Mouse (Mus musculus) urinary bladder, postnatal 25 days (tissue): ENCODE measurements at regions not wholly inside any gene's neighbourhood (a gene's known extent, or its start where the extent isn't known, plus 50 kb on each side); places are given as distances from the start of the nearest gene placed in this dataset.
A peak's percentile ranks its signal among the peaks of the same experiment; 100 is the strongest.

ENCODE experiments used
- DNase-seq: peaks from one replicate; pipeline ENCODE4 v3.0.0; 2022; ENCODE audit warnings: low spot score

DNA sequence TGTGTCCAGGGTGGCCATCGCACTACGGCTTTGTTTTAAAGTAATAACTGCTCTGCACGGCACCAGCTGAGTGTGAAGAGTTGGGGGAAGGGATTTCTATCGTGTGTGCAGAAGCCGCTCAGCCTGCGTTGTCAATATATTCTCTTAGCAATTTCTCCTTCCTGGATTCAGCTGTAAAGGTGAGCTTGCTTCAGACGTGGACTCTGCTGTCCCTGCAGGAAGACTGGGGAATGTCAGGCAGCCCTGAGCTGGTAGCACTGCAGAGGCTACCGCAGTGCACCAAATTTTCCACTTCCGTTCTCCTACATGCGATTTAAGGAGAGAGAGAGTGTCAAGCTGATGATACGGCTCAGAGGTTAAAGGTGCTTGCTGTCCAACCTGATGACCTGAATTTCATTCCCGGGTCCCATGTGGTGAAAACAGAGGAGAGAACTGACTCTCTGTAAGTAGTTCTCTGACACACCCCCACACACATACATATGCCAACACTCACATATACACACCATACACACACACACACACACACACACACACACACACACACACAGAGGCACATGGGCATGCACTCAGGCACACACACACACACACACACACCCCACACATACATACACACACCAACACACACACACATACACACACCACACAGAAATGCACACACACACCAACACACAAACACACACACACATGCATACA, 59.9 kb upstream of the Prelid3b start:
- peak; percentile 9 for DNase-seq

DNA sequence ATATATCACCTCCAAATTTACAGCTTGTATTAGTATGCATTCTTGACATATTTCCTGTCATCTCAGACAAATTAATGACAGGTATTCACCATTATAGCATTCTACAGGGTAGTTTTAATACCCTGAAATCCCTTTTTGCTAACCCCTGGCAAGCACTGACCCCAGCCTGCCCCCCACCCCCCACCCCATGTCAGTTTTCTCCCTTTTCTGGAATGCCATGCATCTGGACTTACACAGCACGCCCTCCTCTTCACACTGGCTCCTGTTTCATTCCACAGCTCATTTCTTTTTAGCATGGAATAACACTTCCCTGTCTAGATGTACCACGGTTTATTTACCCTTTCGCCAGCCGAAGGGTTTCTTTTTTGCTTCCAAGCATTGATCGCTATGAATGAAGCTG, 67.8 kb upstream of the Prelid3b start:
- DNase-seq, result no peak

DNA sequence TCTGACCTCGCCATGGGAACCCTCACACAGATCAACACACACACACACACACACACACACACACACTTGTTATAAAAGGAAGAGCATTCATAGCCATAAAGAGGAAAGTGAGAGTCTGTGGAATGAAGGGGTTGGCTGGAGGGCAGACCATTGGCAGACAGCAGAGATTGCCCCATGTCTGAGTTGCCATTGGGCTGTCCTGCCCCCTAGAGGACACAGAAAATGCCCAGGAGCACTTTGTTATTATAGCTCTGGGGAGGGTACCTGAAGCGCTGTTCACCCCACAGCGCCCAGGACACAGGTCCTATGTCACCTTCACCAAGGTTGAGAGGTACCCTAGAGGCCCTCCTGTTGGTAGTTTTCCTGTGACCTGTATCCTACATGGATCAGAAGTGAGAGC, 74.3 kb upstream of the Prelid3b start:
- DNase-seq, result no peak

DNA sequence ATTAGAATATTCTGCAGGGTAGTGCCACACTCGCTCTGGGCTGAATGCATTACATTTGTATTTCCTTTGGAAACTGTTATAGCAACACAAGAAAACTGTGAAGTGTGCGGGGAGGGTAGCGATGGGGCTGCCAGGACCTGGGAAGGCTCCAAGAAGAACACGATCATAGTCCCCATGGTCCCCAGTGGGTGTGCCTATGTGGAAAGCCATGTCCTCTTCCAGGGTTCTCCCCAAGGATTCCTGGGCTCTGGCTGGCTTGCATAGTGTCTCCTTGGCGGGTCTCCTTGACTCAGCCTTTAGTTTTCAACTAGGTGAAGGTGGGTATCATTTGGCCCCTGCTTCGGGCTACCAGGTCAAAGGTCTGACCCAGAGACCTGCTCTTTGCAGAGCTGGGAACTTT, 74.8 kb upstream of the Prelid3b start:
- DNase-seq, result no peak

DNA sequence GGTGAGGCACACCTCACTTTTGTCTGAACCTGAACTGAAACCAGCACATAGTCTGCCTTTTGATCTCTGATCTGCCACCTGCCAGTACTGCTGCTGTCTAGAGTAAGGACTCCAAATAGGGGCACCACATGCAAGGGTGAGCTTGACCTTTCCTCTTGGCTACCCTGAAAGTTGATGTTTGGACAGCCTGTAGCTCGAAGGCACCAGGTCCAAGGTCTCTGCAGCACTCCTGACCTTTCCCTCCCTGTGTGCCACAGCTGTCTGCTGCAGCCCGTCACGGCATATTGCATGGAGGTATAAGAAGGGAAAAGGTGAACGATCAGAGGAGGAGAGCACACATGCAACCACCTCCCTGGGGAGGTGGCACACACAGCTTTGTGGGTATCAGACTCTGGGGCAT, 75.9 kb upstream of the Prelid3b start:
- no peak for DNase-seq

DNA sequence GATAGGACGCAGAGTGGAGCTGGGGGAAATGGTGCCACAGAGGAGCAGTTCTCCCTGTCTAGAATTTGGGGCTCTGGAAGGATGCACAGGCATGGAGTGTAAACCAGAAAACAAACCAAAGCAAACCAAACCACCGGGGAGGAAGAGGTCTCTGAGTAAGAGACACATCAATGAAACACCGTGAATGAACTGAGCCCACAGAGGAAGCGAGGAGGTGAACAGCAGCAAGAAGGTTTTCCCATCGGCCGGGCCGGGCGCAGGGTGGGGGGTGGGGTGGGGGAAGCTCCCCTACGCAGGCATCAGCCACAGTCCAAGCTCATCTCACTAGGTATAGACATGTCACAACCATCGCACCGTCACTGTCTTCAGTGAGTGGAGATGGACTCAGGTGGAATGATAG, 82.9 kb upstream of the Prelid3b start:
- no peak for DNase-seq

DNA sequence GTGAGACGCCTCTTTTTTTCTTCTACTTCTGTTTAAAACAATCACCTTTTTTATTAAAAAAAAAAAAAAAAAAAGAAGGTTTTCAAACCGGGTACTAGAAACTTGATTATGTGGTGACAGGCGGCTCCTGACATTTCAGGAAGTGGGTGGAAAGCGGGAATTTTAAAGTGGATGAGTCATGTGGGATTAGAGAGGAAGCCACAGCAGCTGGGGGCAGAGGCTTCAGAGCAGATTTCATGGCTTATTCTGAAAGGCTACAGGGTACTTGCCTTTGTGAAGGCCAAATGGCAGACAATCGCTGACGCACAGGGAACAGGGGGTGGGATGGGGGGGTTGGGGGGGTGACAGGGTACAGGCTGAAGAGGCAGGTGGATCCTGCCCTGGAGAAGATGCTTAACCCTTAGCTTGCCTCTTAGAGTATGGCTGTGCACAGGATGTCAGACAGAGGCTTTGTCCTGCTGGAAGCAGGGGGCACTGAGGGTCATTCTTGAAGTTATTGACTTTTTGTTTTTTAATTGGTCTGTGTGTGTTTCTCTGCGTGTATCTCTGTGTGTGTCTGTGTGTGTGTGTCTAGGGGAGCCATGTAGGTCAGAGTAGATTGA, 81.4 kb upstream of the Zfp831 start:
- no peak for DNase-seq

DNA sequence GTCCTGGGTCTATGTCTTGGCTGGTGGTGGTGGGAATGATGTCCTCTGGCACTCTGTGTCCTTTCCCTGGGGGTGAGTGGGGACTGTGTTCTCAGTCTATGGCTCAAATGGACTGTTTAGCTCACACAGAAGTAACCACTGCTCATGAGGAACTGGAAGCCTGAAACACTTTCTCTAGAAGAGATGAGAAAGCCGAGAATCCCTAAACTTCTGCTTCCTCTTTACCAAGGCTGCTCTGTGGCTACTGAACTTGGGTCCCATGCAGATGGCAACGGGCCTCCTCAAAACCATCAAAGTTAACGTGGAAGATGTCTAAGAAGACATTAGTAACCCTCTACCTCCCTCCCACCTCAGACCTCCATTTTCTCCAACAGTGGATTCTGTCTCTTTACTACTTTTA, 79.4 kb upstream of the Zfp831 start:
- DNase-seq, result no peak

DNA sequence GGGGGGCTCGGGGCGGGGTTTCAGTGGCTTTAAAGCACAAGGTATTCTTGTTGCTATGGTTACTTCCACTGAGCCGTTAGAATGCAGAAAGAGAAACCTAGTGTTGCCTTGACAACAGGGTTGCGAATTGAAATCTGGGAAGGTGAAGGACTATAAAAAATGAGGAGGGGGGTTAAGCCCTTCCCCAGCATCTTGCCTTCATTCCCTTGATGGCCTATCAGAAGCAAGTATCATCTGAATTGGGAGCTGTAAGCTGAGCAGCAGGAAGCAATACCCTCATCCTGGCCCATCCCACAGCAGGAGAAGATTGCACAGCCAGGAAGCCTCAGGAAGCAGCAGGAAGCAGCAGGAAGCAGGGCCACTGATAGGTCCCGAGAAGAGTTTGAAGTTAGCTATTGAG, 78.5 kb upstream of the Zfp831 start:
- no peak for DNase-seq

DNA sequence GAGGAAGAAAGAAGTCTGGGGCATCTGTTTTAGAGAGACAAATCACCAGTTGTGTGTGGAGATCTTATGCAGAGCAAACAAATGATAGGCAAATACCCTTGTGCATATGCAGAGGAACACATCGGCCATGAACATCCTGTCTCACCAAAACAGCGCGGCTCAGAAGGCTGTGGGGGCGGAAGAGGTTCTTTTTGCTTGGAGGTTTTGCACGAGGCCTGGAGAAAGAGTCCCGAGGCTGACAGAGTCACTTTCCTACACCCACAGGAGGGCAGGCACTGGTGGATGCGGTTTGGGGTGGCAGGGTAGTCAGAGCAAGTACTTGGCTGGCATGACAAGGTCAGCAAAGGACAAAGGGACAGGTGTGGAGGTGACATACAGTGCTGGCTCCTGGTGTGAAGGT, 77.4 kb upstream of the Zfp831 start:
- no peak for DNase-seq

DNA sequence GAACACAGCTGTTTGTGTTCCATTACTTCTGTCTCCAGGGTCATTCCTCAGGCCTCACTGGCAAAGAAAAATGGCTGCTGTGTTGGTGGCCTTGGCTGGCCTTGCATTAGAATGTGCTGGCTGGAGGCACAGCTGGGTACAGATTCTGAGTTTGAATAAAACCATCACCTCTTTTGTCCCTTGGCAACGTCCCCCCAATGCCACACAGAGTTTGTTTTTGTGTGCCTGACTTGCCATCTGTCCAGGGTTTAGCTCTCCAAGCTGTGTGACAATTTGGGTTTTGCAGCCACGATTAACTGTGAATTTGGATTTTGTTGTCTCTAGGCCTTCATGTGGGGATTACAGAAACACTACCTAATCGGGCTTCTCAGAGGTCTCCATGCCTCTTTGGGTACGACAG, 76.6 kb upstream of the Zfp831 start:
- no peak for DNase-seq

DNA sequence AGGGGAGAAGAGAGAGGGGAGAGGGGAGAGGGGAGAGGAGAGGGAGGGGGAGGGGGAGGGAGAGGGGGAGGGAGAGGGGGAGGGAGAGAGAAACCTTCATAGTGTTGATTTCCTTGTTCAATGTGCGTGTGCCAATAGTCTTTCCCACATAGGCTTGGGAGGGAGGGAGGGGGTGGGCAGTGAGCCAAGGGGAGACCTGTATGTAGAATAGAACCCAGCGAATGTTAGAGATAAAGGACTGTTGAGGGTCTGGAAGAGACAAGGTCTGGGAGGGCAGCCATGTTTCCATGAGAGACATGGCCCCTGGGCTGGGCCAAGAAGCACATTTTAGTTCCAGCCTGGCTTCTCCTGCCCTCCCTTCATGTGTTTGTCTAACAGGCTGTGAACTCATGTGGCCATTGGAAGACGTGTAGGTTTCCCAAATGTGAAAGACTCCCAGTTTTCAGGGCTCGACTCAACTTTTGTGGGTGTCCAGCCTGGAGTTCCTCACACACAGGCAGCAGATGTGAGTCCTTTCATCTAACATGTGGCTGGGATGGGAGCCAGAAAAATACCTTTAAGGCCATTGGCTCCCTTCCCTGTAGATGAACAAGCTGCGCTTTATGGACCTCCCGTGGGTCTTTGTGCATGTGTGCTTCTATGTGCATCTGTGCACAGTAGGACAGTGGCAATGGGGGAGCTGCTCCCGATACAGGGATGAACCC, 68.4 kb upstream of the Zfp831 start:
- DNase-seq, result no peak

DNA sequence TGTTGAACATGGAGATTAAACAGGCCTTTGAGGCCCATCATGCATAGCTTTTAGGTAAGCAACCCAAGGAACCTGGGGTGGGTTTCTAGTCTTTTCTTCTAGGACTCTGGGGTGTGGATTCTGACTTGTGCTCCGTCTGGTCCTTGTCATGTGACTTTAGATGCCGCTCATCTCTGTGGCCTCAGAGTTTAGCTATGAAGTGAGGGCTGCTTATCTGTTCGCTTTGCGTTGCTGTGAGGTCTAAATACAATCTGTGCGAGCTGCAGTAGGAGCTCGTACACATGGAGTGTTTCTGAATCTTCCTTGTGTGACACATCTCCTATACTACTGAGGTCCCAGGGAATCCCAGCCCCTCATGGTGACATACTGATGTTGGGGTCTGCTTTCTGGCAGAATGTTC, 67.8 kb upstream of the Zfp831 start:
- DNase-seq, result no peak

DNA sequence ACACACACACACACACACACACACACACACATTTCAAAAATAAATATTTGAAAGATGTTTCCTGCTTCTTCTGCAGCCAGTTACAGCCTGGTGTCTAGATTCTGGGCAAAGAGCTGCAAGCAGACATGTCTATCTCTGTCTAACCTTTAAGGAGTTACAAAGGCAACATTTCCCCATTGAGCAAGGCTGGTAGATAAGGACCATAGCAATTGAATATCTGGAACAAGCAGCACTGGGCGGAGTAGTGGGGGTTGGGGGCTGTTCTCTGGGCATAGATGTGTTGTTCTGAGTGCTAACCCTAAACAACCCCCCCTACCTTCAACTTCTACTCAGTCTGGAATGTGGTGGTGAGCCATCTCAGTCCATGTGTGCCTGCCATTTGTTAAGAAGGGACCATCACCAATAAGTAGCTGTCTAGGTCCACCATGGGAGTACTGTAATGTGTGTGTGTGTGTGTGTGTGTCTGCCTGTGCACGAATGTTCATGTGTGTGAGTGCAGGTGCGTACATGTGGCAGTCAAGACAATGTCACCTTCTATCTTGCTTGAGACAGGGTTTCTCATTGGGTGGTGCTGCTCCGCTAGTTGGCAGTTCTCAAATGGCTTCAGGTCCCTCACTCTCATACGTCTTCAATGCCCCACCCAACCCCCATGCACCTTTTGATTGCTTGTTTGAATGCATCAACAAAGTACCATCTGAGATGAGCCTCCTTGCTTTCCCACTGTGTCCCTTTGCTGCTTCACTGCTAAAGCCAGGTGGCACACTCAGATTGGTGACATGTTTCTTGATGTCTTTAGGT, 62.2 kb upstream of the Zfp831 start:
- no peak for DNase-seq

DNA sequence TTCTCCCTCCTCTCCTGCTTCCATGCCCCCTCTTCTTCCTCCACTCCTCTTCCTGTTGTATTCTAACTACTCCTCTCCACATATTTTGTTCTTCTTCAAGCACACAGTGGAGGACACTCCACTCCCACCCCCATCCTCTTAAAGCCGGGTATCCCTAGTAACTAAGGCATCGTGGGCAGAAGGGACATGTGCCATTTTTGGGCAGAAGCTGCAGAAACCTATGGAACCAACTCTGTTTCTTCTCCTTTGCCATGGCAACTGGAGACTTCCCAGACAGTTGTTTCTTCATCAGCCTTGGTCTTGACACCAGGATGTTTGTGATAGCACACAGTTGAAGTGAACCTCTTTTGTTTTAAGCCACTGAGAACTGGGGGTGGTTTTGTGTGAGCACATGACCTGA, 59.1 kb upstream of the Zfp831 start:
- no peak for DNase-seq
